Mouse (Mus musculus): ENCODE measurements around the gene Pnpo.

Gene Pnpo

GRCm38 (mm10) chr11:96937549-96938425 is 6.0 kb downstream of the Pnpo start:
- in situ Hi-C loops (cut with MboI, MseI), result no loop called here

GRCm38 (mm10) chr11:96935872-96936650 is 7.7 kb downstream of the Pnpo start:
- in situ Hi-C loops (cut with MboI, MseI), result no loop called here

- in situ Hi-C loops (cut with MboI, MseI), result no loop called here
Measured at GRCm38 (mm10) chr11:96934921-96935356, 8.8 kb downstream of the Pnpo start.

- in situ Hi-C loops (cut with MboI, MseI), result no loop called here
Measured at GRCm38 (mm10) chr11:96933562-96934276, 10.1 kb downstream of the Pnpo start.

GRCm38 (mm10) chr11:96931327-96932062 is 12.3 kb downstream of the Pnpo start:
- in situ Hi-C loops (cut with MboI, MseI), result no loop called here

GRCm38 (mm10) chr11:96929766-96930331 is 13.9 kb downstream of the Pnpo start:
- in situ Hi-C loops (cut with MboI, MseI), result no loop called here

- in situ Hi-C loops (cut with MboI, MseI), result no loop called here
Measured at GRCm38 (mm10) chr11:96929096-96929765, 14.6 kb downstream of the Pnpo start.

GRCm38 (mm10) chr11:96928691-96929090 is 15.1 kb downstream of the Pnpo start:
- in situ Hi-C loops (cut with MboI, MseI), result no loop called here

- in situ Hi-C loops (cut with MboI, MseI), result no loop called here
Measured at GRCm38 (mm10) chr11:96928088-96928487, 15.7 kb downstream of the Pnpo start, which contains the start of gene Prr15l. Gene Prr15l (plus strand): TSS chr11:96928104.

GRCm38 (mm10) chr11:96926587-96926986 is 17.2 kb downstream of the Pnpo start:
- in situ Hi-C loops (cut with MboI, MseI), result no loop called here

GRCm38 (mm10) chr11:96925469-96926148 is 18.2 kb downstream of the Pnpo start:
- in situ Hi-C loops (cut with MboI, MseI), result no loop called here

- in situ Hi-C loops (cut with MboI, MseI), result no loop called here
Measured at GRCm38 (mm10) chr11:96924861-96925260, 18.9 kb downstream of the Pnpo start.

GRCm38 (mm10) chr11:96919003-96919402 is 24.8 kb downstream of the Pnpo start:
- in situ Hi-C loops (cut with MboI, MseI), result no loop called here

- in situ Hi-C loops (cut with MboI, MseI), result no loop called here
Measured at GRCm38 (mm10) chr11:96917415-96917814, 26.4 kb downstream of the Pnpo start.

GRCm38 (mm10) chr11:96916885-96917396 is 26.8 kb downstream of the Pnpo start:
- in situ Hi-C loops (cut with MboI, MseI), result no loop called here

GRCm38 (mm10) chr11:96916044-96916884 is 27.5 kb downstream of the Pnpo start, which contains the start of gene Cdk5rap3:
Gene Cdk5rap3 (minus strand): TSS chr11:96916496.
- in situ Hi-C loops (cut with MboI, MseI), result no loop called here

GRCm38 (mm10) chr11:96912682-96913081 is 31.1 kb downstream of the Pnpo start:
- in situ Hi-C loops (cut with MboI, MseI), result loop anchor here (5.0 kb wide), 2 partner anchors 50 to 105 kb away; no protein-coding TSS in a partner anchor

GRCm38 (mm10) chr11:96910003-96910402 is 33.8 kb downstream of the Pnpo start:
- in situ Hi-C loops (cut with MboI, MseI), result loop anchor here (5.0 kb wide), 2 partner anchors 48 to 107 kb away; no protein-coding TSS in a partner anchor
